Mouse (Mus musculus) stomach, postnatal 0 days (tissue): ENCODE data around the gene Gm43720. TPM values are rescaled to one million over a fixed set of nuclear protein-coding genes. Genes with fewer than 3 reads are reported as not detected.

Experiments
- ATAC-seq: fragments of 200-750 bp; cut with Nextera tagmentation; 2 replicates; pipeline ENCODE4 v1.8.0; 2017; ENCODE audit not compliant: low FRiP score, low TSS enrichment
- DNase-seq: peaks from one replicate; pipeline ENCODE4 v3.0.0-alpha.2; 2016; ENCODE audit warnings: low spot score
- H3K27ac ChIP-seq: fragments of 300-500 bp; sonication (generic); replicated peaks from 2 replicates; pipeline ENCODE4 v1.5.1; 2014; ENCODE audit warnings: mild to moderate bottlenecking, control low read depth
- H3K27me3 ChIP-seq: fragments of 300-500 bp; sonication (generic); 2 replicates; pipeline ENCODE4 v1.6.1; 2014; ENCODE audit warnings: low read length; ENCODE audit not compliant: control insufficient read depth, insufficient read depth
- H3K36me3 ChIP-seq: fragments of 300-500 bp; sonication (generic); 2 replicates; pipeline ENCODE4 v1.6.1; 2014; ENCODE audit warnings: low read length, mixed read lengths; ENCODE audit not compliant: control insufficient read depth, insufficient read depth
- H3K4me1 ChIP-seq: fragments of 300-500 bp; sonication (generic); replicated peaks from 2 replicates; pipeline ENCODE4 v1.6.1; 2014; ENCODE audit warnings: antibody characterized with exemption; ENCODE audit not compliant: control insufficient read depth, insufficient read depth
- H3K4me2 ChIP-seq: fragments of 300-500 bp; sonication (generic); replicated peaks from 2 replicates; pipeline ENCODE4 v1.6.1; 2014; ENCODE audit warnings: low read depth, mild to moderate bottlenecking, control low read depth, moderate library complexity
- H3K4me3 ChIP-seq: fragments of 300-500 bp; sonication (generic); 2 replicates; pipeline ENCODE4 v1.5.1; 2014; ENCODE audit warnings: low read depth, low read length, control low read depth
- H3K9ac ChIP-seq: fragments of 300-500 bp; sonication (generic); 2 replicates; pipeline ENCODE4 v1.6.1; 2014; ENCODE audit warnings: mild to moderate bottlenecking, low read length, control low read depth, mixed read lengths
- H3K9me3 ChIP-seq: fragments of 300-500 bp; sonication (generic); 2 replicates; pipeline ENCODE4 v1.6.1; 2016; ENCODE audit warnings: low read length; ENCODE audit not compliant: control insufficient read depth
- CTCF ChIP-seq: IDR thresholded peaks from 2 replicates; pipeline ENCODE4 v1.5.1; 2016; ENCODE audit warnings: antibody characterized with exemption, low read depth, mild to moderate bottlenecking, moderate library complexity
- EP300 ChIP-seq: optimal IDR thresholded peaks from 2 replicates; pipeline ENCODE3; 2016; ENCODE audit warnings: antibody characterized with exemption
- WGBS: fragments of 180-500 bp; shearing (Covaris S2); extraction: QIAGEN DNeasy Blood & Tissue Kit; methylation state at CpG from one replicate; pipeline ENCODE4 v1.1.7; 2014; 5-methylcytosine and 5-hydroxymethylcytosine counted together
- polyA plus RNA-seq: library from polyadenylated mRNA; unstranded; fragments of >200 nt; fragmentation: Nextera tagmentation; extraction: Ambion mirVana; gene quantifications from 2 replicates; pipeline ENCODE4 v1.2.1, GENCODE M21; 2015

The Gm43720 gene
- polyA plus RNA-seq, 1 experiment from 2014 or later, result 0.17 TPM

- Histone ChIP-seq H3K4me1 (0 out of 2 replicates have a peak, but pooled peaks cover 7% of the 10 kb centered on the region), H3K4me2 (no peak overlapping the region), H3K27me3 (no peaks in the 10 kb centered on the region), H3K36me3 (peaks cover 10% of the 10 kb centered on the region; the same call in 1 of the 2 replicates), H3K27ac (no peak overlapping the region), H3K9ac (no peak overlapping the region), H3K4me3 (no peak overlapping the region), H3K9me3 (no peaks in the 10 kb centered on the region)
- WGBS, result 71% methylated on average over 10 of the region's 10 CpGs
- ATAC-seq (no peak), DNase-seq (no peak)
- TF ChIP-seq CTCF (no peak), EP300 (no peak)
Observed at GRCm38 (mm10) chr5:138260051-138260450, 19.7 kb downstream of the Gm43720 start.

- TF ChIP-seq EP300 (no peak), CTCF (no peak)
- no peaks in the 10 kb centered on the region for H3K9me3 ChIP-seq
- peaks cover 10% of the 10 kb centered on the region; the same call in 1 of the 2 replicates for H3K36me3 ChIP-seq
- DNase-seq (no peak), ATAC-seq (no peak)
- H3K27ac ChIP-seq, result no peak overlapping the region
- no peak overlapping the region for H3K4me3 ChIP-seq
- no peaks in the 10 kb centered on the region for H3K27me3 ChIP-seq
- H3K9ac ChIP-seq, result no peak overlapping the region
- 75% methylated on average over 7 of the region's 7 CpGs for WGBS
- H3K4me2 ChIP-seq, result no peak overlapping the region
- 0 out of 2 replicates have a peak, but pooled peaks cover 5% of the 10 kb centered on the region for H3K4me1 ChIP-seq
Observed at GRCm38 (mm10) chr5:138258993-138259392, 20.8 kb downstream of the Gm43720 start.

GRCm38 (mm10) chr5:138258542-138258941 is 21.2 kb downstream of the Gm43720 start:
- ATAC-seq (no peak), DNase-seq (no peak)
- Histone ChIP-seq H3K27ac (no peak overlapping the region), H3K9me3 (no peaks in the 10 kb centered on the region), H3K9ac (no peak overlapping the region), H3K4me3 (no peak overlapping the region), H3K4me2 (no peak overlapping the region), H3K27me3 (no peaks in the 10 kb centered on the region), H3K4me1 (0 out of 2 replicates have a peak, but pooled peaks cover 5% of the 10 kb centered on the region), H3K36me3 (peaks cover 10% of the 10 kb centered on the region; the same call in 1 of the 2 replicates)
- WGBS, result 82% methylated on average over 6 of the region's 6 CpGs
- TF ChIP-seq EP300 (no peak), CTCF (no peak)

GRCm38 (mm10) chr5:138258078-138258477 is 21.7 kb downstream of the Gm43720 start:
- H3K36me3 ChIP-seq, result peaks cover 10% of the 10 kb centered on the region; the same call in 1 of the 2 replicates
- DNase-seq (no peak), ATAC-seq (no peak)
- no peak overlapping the region for H3K27ac ChIP-seq
- no peak overlapping the region for H3K9ac ChIP-seq
- no peaks in the 10 kb centered on the region for H3K9me3 ChIP-seq
- TF ChIP-seq EP300, result no peak
- TF ChIP-seq CTCF, result no peak
- no peak overlapping the region for H3K4me2 ChIP-seq
- H3K4me3 ChIP-seq, result no peak overlapping the region
- no peaks in the 10 kb centered on the region for H3K27me3 ChIP-seq
- 0 out of 2 replicates have a peak, but pooled peaks cover 5% of the 10 kb centered on the region for H3K4me1 ChIP-seq
- 73% methylated on average over 3 of the region's 3 CpGs for WGBS

DNA sequence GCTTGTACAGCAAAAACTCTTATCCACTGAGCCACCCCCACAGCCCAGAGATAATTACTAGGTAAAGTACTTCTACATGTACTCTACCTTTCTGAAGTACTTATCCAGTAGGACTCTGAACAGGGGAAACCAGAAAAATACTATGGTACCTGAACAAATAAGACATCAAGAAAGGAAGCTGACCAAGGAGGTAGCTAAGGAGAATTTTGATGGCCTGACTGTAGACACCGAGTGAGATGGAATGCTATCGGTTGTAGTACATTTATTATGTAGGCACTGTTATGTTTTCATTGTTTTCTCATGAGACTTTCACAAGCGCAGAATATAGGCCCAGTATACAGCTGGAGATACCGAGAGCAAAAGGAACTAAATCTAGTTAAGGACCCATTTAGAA is 22.2 kb downstream of the Gm43720 start:
- H3K4me2 ChIP-seq, result no peak overlapping the region
- no peak for ATAC-seq
- no peaks in the 10 kb centered on the region for H3K27me3 ChIP-seq
- TF ChIP-seq CTCF (no peak), EP300 (no peak)
- 90% methylated on average over 4 of the region's 4 CpGs for WGBS
- H3K9me3 ChIP-seq, result no peaks in the 10 kb centered on the region
- H3K27ac ChIP-seq, result no peak overlapping the region
- H3K36me3 ChIP-seq, result peaks cover 10% of the 10 kb centered on the region; the same call in 1 of the 2 replicates
- H3K9ac ChIP-seq, result no peak overlapping the region
- DNase-seq, result no peak
- no peak overlapping the region for H3K4me3 ChIP-seq
- 0 out of 2 replicates have a peak, but pooled peaks cover 5% of the 10 kb centered on the region for H3K4me1 ChIP-seq

- ATAC-seq (no peak), DNase-seq (no peak)
- no peak overlapping the region for H3K27ac ChIP-seq
- peaks cover 10% of the 10 kb centered on the region; the same call in 1 of the 2 replicates for H3K36me3 ChIP-seq
- no peaks in the 10 kb centered on the region for H3K9me3 ChIP-seq
- no peaks in the 10 kb centered on the region for H3K27me3 ChIP-seq
- 89% methylated on average over 10 of the region's 10 CpGs for WGBS
- 0 out of 2 replicates have a peak, but pooled peaks cover 5% of the 10 kb centered on the region for H3K4me1 ChIP-seq
- no peak overlapping the region for H3K9ac ChIP-seq
- TF ChIP-seq EP300, result no peak
- TF ChIP-seq CTCF, result no peak
- H3K4me3 ChIP-seq, result no peak overlapping the region
- no peak overlapping the region for H3K4me2 ChIP-seq
Observed at GRCm38 (mm10) chr5:138256966-138257584, 22.7 kb downstream of the Gm43720 start.
